24 mouse cellular contexts compared by ENCODE assay signal in genomic region chr10:121116115-121116514, GRCm38 (mm10).
"Had no signal": no experiment of that assay in that cellular context is flagged by ENCODE, and none has a peak within 500 bp of the region (broad histone marks: within the 10 kb centered on the region; RNA-seq: fewer than 3 reads in every experiment).

No protein-coding gene starts in this region.

- H3K4me2 ChIP-seq: heart, embryonic 11.5 days; heart, embryonic 13.5 days; heart, embryonic 15.5 days; hindbrain, embryonic 13.5 days; hindbrain, embryonic 15.5 days; kidney, embryonic 15.5 days; limb, embryonic 12.5 days; liver, embryonic 11.5 days had no signal

- H3K4me3 ChIP-seq: heart, adult 2 months; heart, embryonic 13.5 days; heart, embryonic 15.5 days; hindbrain, embryonic 13.5 days; hindbrain, embryonic 15.5 days; kidney, embryonic 15.5 days; limb, embryonic 10.5 days; limb, embryonic 12.5 days had no signal

- H3K4me1 ChIP-seq: heart, embryonic 13.5 days; heart, embryonic 15.5 days; hindbrain, embryonic 13.5 days; kidney, embryonic 15.5 days; limb, embryonic 12.5 days had no signal

- H3K9me3 ChIP-seq: heart, embryonic 15.5 days; hindbrain, embryonic 15.5 days; kidney, embryonic 15.5 days; limb, embryonic 10.5 days had no signal

- H3K9ac ChIP-seq: forebrain, postnatal 0 days; heart, embryonic 13.5 days; heart, embryonic 15.5 days; hindbrain, embryonic 13.5 days; hindbrain, embryonic 15.5 days; kidney, embryonic 15.5 days; limb, embryonic 12.5 days had no signal

- ATAC-seq: hindbrain, postnatal 0 days; intestine, embryonic 16.5 days had no signal

- H3K27ac ChIP-seq: heart, adult 2 months; heart, embryonic 13.5 days; heart, embryonic 15.5 days; hindbrain, embryonic 13.5 days; hindbrain, embryonic 15.5 days; hindbrain, postnatal 0 days; kidney, embryonic 15.5 days; kidney, postnatal 0 days; limb, embryonic 10.5 days; limb, embryonic 12.5 days had no signal

- H3K36me3 ChIP-seq: heart, embryonic 13.5 days; heart, embryonic 15.5 days; hindbrain, embryonic 13.5 days; hindbrain, embryonic 15.5 days; kidney, embryonic 15.5 days; limb, embryonic 10.5 days; limb, embryonic 12.5 days had no signal

- DNase-seq: forebrain, postnatal 0 days; gastrocnemius, postnatal 14 days; gastrocnemius, postnatal 36 days; heart, adult 2 months; kidney, adult 11 months; kidney, adult 2 months; kidney, adult 9 months; kidney, postnatal 14 days; kidney, postnatal 36 days; layer of hippocampus, adult 9-11 months; layer of hippocampus, postnatal 36 days; liver had no signal

- H3K27me3 ChIP-seq: heart, embryonic 13.5 days; heart, embryonic 15.5 days; hindbrain, embryonic 13.5 days; hindbrain, embryonic 15.5 days; kidney, embryonic 15.5 days; limb, embryonic 12.5 days had no signal
